Comparison of ENCODE assay signal across 17 mouse cellular contexts in genomic region chr15:11862785-11863539, GRCm38 (mm10). TPM values are rescaled to one million over a fixed set of nuclear protein-coding genes. Genes with fewer than 3 reads are reported as not detected.
DNase-seq lines count a peak whose midpoint lies in the region; ATAC-seq and TF ChIP-seq lines count a peak whose summit lies in the region.
"Had no signal": no experiment of that assay in that cellular context is flagged by ENCODE, and none has a peak within 500 bp of the region (broad histone marks: within the 10 kb centered on the region; RNA-seq: fewer than 3 reads in every experiment).

No protein-coding gene starts in this region.

- ATAC-seq in frontal cortex, adult (ENCODE audit: low TSS enrichment): peak; percentile 53
- ATAC-seq in Patski: peak; percentile 77
- ATAC-seq in kidney, embryonic 15.5 days (replicated peaks; ENCODE audit: low FRiP score): peak; percentile 85
- ATAC-seq in hindbrain, postnatal 0 days: no peak
- ATAC-seq: forebrain, postnatal 0 days; liver, postnatal 0 days had no signal

- H3K9ac ChIP-seq in kidney, embryonic 15.5 days: no peak overlapping the region
- no peak overlapping the region for H3K9ac ChIP-seq in hindbrain, postnatal 0 days (replicated peaks; ENCODE audit: low read length)
- H3K9ac ChIP-seq: embryonic facial prominence, embryonic 15.5 days; forebrain, postnatal 0 days; heart, embryonic 13.5 days; hindbrain, embryonic 14.5 days; limb, embryonic 13.5 days; liver, postnatal 0 days had no signal

- no peaks in the 10 kb centered on the region for H3K27me3 ChIP-seq in Patski
- H3K27me3 ChIP-seq in kidney, embryonic 15.5 days: no peaks in the 10 kb centered on the region
- no peaks in the 10 kb centered on the region for H3K27me3 ChIP-seq in hindbrain, postnatal 0 days (ENCODE audit: insufficient read depth, low read length)
- H3K27me3 ChIP-seq: embryonic facial prominence, embryonic 15.5 days; heart, embryonic 13.5 days; limb, embryonic 13.5 days had no signal

- H3K4me1 ChIP-seq in kidney, embryonic 15.5 days: peaks cover 7% of the 10 kb centered on the region; the same call in 1 of the 2 replicates
- H3K4me1 ChIP-seq in hindbrain, postnatal 0 days (ENCODE audit: insufficient read depth, low read length): no peaks in the 10 kb centered on the region
- H3K4me1 ChIP-seq: embryonic facial prominence, embryonic 15.5 days; limb, embryonic 13.5 days; midbrain, embryonic 10.5 days had no signal

- no peak for TF ChIP-seq CTCF in Patski (IDR thresholded peaks at IDR 0.05)
- no peak for TF ChIP-seq CTCF in hindbrain, postnatal 0 days (IDR thresholded peaks at IDR 0.05; ENCODE audit: low read depth)

- in situ Hi-C loops in Patski (cut with MboI; ENCODE audit: low pct_unique_long_range_greater_than_20kb): no loop called here

- no peaks in the 10 kb centered on the region for H3K36me3 ChIP-seq in kidney, embryonic 15.5 days
- H3K36me3 ChIP-seq in hindbrain, postnatal 0 days (ENCODE audit: insufficient read depth, low read length): no peaks in the 10 kb centered on the region
- H3K36me3 ChIP-seq: embryonic facial prominence, embryonic 15.5 days; limb, embryonic 13.5 days; midbrain, embryonic 10.5 days had no signal

- CTCF ChIA-PET in Patski (lab: Charles Lee): interaction anchor here (1.7 to 3.3 kb wide), 2 partner anchors 10 to 110 kb away, joined by 5 to 10 read pairs; no protein-coding TSS in a partner anchor

- WGBS in kidney, embryonic 15.5 days: 47% methylated on average over 15 of the region's 15 CpGs
- 79% methylated on average over 15 of the region's 15 CpGs for WGBS in hindbrain, postnatal 0 days

- peak overlapping the region; percentile 62 for H3K27ac ChIP-seq in kidney, embryonic 15.5 days
- H3K27ac ChIP-seq in hindbrain, postnatal 0 days: no peak overlapping the region
- H3K27ac ChIP-seq: embryonic facial prominence, embryonic 15.5 days; heart, embryonic 13.5 days; hindbrain, embryonic 14.5 days; limb, embryonic 13.5 days; midbrain, embryonic 10.5 days had no signal

- no peaks in the 10 kb centered on the region for H3K9me3 ChIP-seq in kidney, embryonic 15.5 days (replicated peaks)
- no peaks in the 10 kb centered on the region for H3K9me3 ChIP-seq in hindbrain, postnatal 0 days (ENCODE audit: low read length)
- H3K9me3 ChIP-seq: embryonic facial prominence, embryonic 15.5 days; heart, embryonic 13.5 days; limb, embryonic 13.5 days; midbrain, embryonic 10.5 days had no signal

- H3K4me3 ChIP-seq in kidney, embryonic 15.5 days (replicated peaks): no peak overlapping the region
- no peak overlapping the region for H3K4me3 ChIP-seq in hindbrain, postnatal 0 days (ENCODE audit: low read length)
- H3K4me3 ChIP-seq: embryonic facial prominence, embryonic 15.5 days; heart, embryonic 13.5 days; limb, embryonic 13.5 days; midbrain, embryonic 10.5 days had no signal

- POLR2A ChIA-PET in Patski (lab: Charles Lee): interaction anchor here (0.6 kb wide), 1 partner anchor 28 kb away, joined by 4 read pairs; no protein-coding TSS in a partner anchor

- no peak for DNase-seq in frontal cortex, postnatal 14 days (ENCODE audit: low spot score in 2 of 2)
- DNase-seq in Patski (ENCODE audit: low read depth, low spot score): peak; percentile 75
- peak; percentile 33 to 37 for DNase-seq in layer of hippocampus, postnatal 14 days (ENCODE audit: low spot score in 2 of 2)
- DNase-seq in hindbrain, postnatal 0 days (ENCODE audit: low spot score): no peak
- DNase-seq in cerebellum, postnatal 25 days: no peak
- no peak for DNase-seq in cerebellum, adult 9-11 months
- DNase-seq: forebrain, postnatal 0 days; gastrocnemius, postnatal 36 days; liver, postnatal 0 days had no signal

- H3K4me2 ChIP-seq in kidney, embryonic 15.5 days: no peak overlapping the region
- H3K4me2 ChIP-seq in hindbrain, postnatal 0 days (ENCODE audit: low read depth, low read length): no peak overlapping the region
- H3K4me2 ChIP-seq: embryonic facial prominence, embryonic 15.5 days; heart, embryonic 13.5 days; hindbrain, embryonic 14.5 days; limb, embryonic 13.5 days had no signal

RNA-seq across cellular contexts. Expression of gene Npr3, which starts 44.1 kb away (rescaled TPM):
- 15.9 TPM for polyA plus RNA-seq in Patski (2021)
- 7.2 and 7.5 TPM in 2 replicates for polyA plus RNA-seq in kidney, embryonic 15.5 days (2015; fragmentation: Nextera tagmentation; extraction: Ambion mirVana)
- 10 to 100 TPM; 17.6 to 20.3 TPM for total RNA-seq in layer of hippocampus, postnatal 14 days (2021)
- 1.3 and 2.9 TPM in 2 replicates for total RNA-seq in hindbrain, postnatal 0 days (2014; rRNA removed)
- 0.66 and 0.74 TPM in 2 replicates for polyA plus RNA-seq in hindbrain, postnatal 0 days (2015; fragmentation: Nextera tagmentation; extraction: Ambion mirVana)
- total RNA-seq: common myeloid progenitor, adult 5-6 weeks had no signal

Comparison
In these comparisons a context has a peak if more than half of its experiments do, and no peak if none do; other contexts are left out.
1. DNase-seq: peak in Patski (single experiment) and layer of hippocampus, postnatal 14 days (2 of 2); none in frontal cortex, postnatal 14 days (0 of 2), hindbrain, postnatal 0 days (single experiment), cerebellum, postnatal 25 days (0 of 2) and cerebellum, adult 9-11 months (single experiment).